Mouse (Mus musculus) cerebellum, adult 2 months (tissue): ENCODE measurements at regions not wholly inside any gene's neighbourhood (a gene's known extent, or its start where the extent isn't known, plus 50 kb on each side); places are given as distances from the start of the nearest gene placed in this dataset.

ENCODE experiments used
- DNase-seq, 2 experiments: peaks; one replicate each; pipeline ENCODE4 v3.0.0; 2021
- H3K27ac ChIP-seq: fragments of 200-500 bp; 2 replicates; pipeline ENCODE4 v1.5.1; 2012; ENCODE audit warnings: low read length, control low read depth, inconsistent platforms; ENCODE audit not compliant: insufficient read depth
- H3K27me3 ChIP-seq: fragments of 200-500 bp; 2 replicates; pipeline ENCODE4 v1.6.1; 2012; ENCODE audit warnings: inconsistent platforms, mild to moderate bottlenecking, low read length, moderate library complexity; ENCODE audit not compliant: control insufficient read depth, insufficient read depth
- H3K4me1 ChIP-seq: fragments of 200-500 bp; 2 replicates; pipeline ENCODE4 v1.6.1; 2011; ENCODE audit warnings: low read length; ENCODE audit not compliant: control insufficient read depth, insufficient read depth
- H3K4me3 ChIP-seq: fragments of 200-500 bp; replicated peaks from 2 replicates; pipeline ENCODE3; 2011; ENCODE audit warnings: mild to moderate bottlenecking, low read depth, low read length, control low read depth; ENCODE audit not compliant: insufficient read depth
- CTCF ChIP-seq: fragments of 200-500 bp; IDR thresholded peaks from 2 replicates; pipeline ENCODE4 v1.5.1; 2011; ENCODE audit warnings: low read depth, mild to moderate bottlenecking, control low read depth, low read length, moderate library complexity, borderline replicate concordance; ENCODE audit not compliant: insufficient read depth
- POLR2A ChIP-seq: fragments of 200-500 bp; IDR thresholded peaks from 2 replicates; pipeline ENCODE4 v1.6.1; 2011; ENCODE audit warnings: low read length, control low read depth, borderline replicate concordance; ENCODE audit not compliant: insufficient read depth
- whole genome bisulfite sequencing: fragments of 180-500 bp; shearing (Covaris S2); methylation state at CpG from one replicate; pipeline ENCODE4 v1.1.7; 2018; 5-methylcytosine and 5-hydroxymethylcytosine counted together

GRCm38 (mm10) chr2:51830286-51830944 is 104.5 kb downstream of the Rbm43 start:
- H3K27ac ChIP-seq = no peak overlapping the region
- TF ChIP-seq CTCF (peak; percentile 46; the same call in 1 of the 2 replicates), POLR2A (no peak)
- no peak overlapping the region for H3K4me3 ChIP-seq
- no peaks in the 10 kb centered on the region for H3K4me1 ChIP-seq
- H3K27me3 ChIP-seq = no peaks in the 10 kb centered on the region; the same call in 1 of the 2 replicates
- WGBS = 38% methylated on average over 7 of the region's 7 CpGs
- DNase-seq = peak; percentile 19 to 24

GRCm38 (mm10) chr2:51830965-51831720 is 103.8 kb downstream of the Rbm43 start:
- Histone ChIP-seq H3K4me3 (no peak overlapping the region), H3K4me1 (no peaks in the 10 kb centered on the region), H3K27me3 (no peaks in the 10 kb centered on the region), H3K27ac (no peak overlapping the region)
- no peak for DNase-seq
- TF ChIP-seq POLR2A = no peak
- no peak for TF ChIP-seq CTCF
- WGBS = 89% methylated on average over 9 of the region's 9 CpGs

GRCm38 (mm10) chr2:51837864-51838263 is 97.1 kb downstream of the Rbm43 start:
- DNase-seq = no peak
- 97% methylated on average over 5 of the region's 5 CpGs for WGBS
- Histone ChIP-seq H3K4me1 (no peaks in the 10 kb centered on the region), H3K4me3 (no peak overlapping the region), H3K27ac (no peak overlapping the region), H3K27me3 (0 out of 2 replicates have a peak, but pooled peaks cover 2% of the 10 kb centered on the region)
- no peak for TF ChIP-seq POLR2A
- TF ChIP-seq CTCF = no peak

- 15% methylated on average over 3 of the region's 3 CpGs for WGBS
- peak; percentile 25 to 61 for DNase-seq
- Histone ChIP-seq H3K27me3 (0 out of 2 replicates have a peak, but pooled peaks cover 2% of the 10 kb centered on the region), H3K27ac (no peak overlapping the region), H3K4me1 (no peaks in the 10 kb centered on the region), H3K4me3 (no peak overlapping the region)
- no peak for TF ChIP-seq CTCF
- TF ChIP-seq POLR2A = no peak
Observed at GRCm38 (mm10) chr2:51840808-51841207, 94.2 kb downstream of the Rbm43 start.

GRCm38 (mm10) chr2:51844831-51845230 is 90.1 kb downstream of the Rbm43 start:
- H3K4me3 ChIP-seq = no peak overlapping the region
- H3K27ac ChIP-seq = no peak overlapping the region
- H3K4me1 ChIP-seq = no peaks in the 10 kb centered on the region
- TF ChIP-seq POLR2A (no peak), CTCF (no peak)
- DNase-seq = no peak
- H3K27me3 ChIP-seq = peaks cover 2% of the 10 kb centered on the region; the same call in 1 of the 2 replicates
- WGBS = 49% methylated on average over 8 of the region's 8 CpGs

- no peak for DNase-seq
- TF ChIP-seq POLR2A = no peak
- no peak for TF ChIP-seq CTCF
- Histone ChIP-seq H3K27ac (no peak overlapping the region), H3K4me3 (no peak overlapping the region), H3K4me1 (no peaks in the 10 kb centered on the region), H3K27me3 (no peaks in the 10 kb centered on the region; the same call in 1 of the 2 replicates)
- 50% methylated on average over 4 of the region's 4 CpGs for WGBS
Observed at GRCm38 (mm10) chr2:51847556-51847955, 87.4 kb downstream of the Rbm43 start.

- no peak for DNase-seq
- WGBS = 82% methylated on average over 6 of the region's 6 CpGs
- Histone ChIP-seq H3K27ac (no peak overlapping the region), H3K4me1 (no peaks in the 10 kb centered on the region), H3K4me3 (no peak overlapping the region), H3K27me3 (no peaks in the 10 kb centered on the region; the same call in 1 of the 2 replicates)
- TF ChIP-seq CTCF (no peak), POLR2A (no peak)
Observed at GRCm38 (mm10) chr2:51847964-51848363, 87.0 kb downstream of the Rbm43 start.

- DNase-seq = no peak
- Histone ChIP-seq H3K4me3 (no peak overlapping the region), H3K27me3 (no peaks in the 10 kb centered on the region; the same call in 1 of the 2 replicates), H3K27ac (no peak overlapping the region), H3K4me1 (no peaks in the 10 kb centered on the region)
- WGBS = 80% methylated on average over 2 of the region's 2 CpGs
- TF ChIP-seq CTCF (no peak), POLR2A (no peak)
Observed at GRCm38 (mm10) chr2:51848491-51848890, 86.5 kb downstream of the Rbm43 start.
